Mouse (Mus musculus) neural tube, embryonic 13.5 days (tissue): Measurements from ENCODE around the gene Rhbdd3. TPM values are rescaled to one million over a fixed set of nuclear protein-coding genes. Genes with fewer than 3 reads are reported as not detected.
A peak's percentile ranks its signal among the peaks of the same experiment; 100 is the strongest.

Source experiments
- ATAC-seq: fragments of 200-750 bp; cut with Nextera tagmentation; 2 replicates; pipeline ENCODE4 v1.8.0; 2017; ENCODE audit warnings: low read depth, mild to moderate bottlenecking, moderate TSS enrichment, moderate library complexity
- H3K27ac ChIP-seq: fragments of 300-500 bp; sonication (generic); replicated peaks from 2 replicates; pipeline ENCODE4 v1.5.1; 2015; ENCODE audit warnings: moderate library complexity, mild to moderate bottlenecking, inconsistent platforms
- H3K27me3 ChIP-seq: fragments of 300-500 bp; sonication (generic); 2 replicates; pipeline ENCODE4 v1.6.1; 2015; ENCODE audit warnings: mild to moderate bottlenecking, inconsistent platforms
- H3K36me3 ChIP-seq: fragments of 300-500 bp; sonication (generic); 2 replicates; pipeline ENCODE4 v1.6.1; 2015; ENCODE audit warnings: mild to moderate bottlenecking, inconsistent platforms
- H3K4me1 ChIP-seq: fragments of 300-500 bp; sonication (generic); replicated peaks from 2 replicates; pipeline ENCODE4 v1.6.1; 2015; ENCODE audit warnings: inconsistent platforms
- H3K4me2 ChIP-seq: fragments of 300-500 bp; sonication (generic); 2 replicates; pipeline ENCODE4 v1.6.1; 2015; ENCODE audit warnings: inconsistent platforms, mild to moderate bottlenecking, moderate library complexity
- H3K4me3 ChIP-seq: fragments of 300-500 bp; sonication (generic); 2 replicates; pipeline ENCODE4 v1.5.1; 2015; ENCODE audit warnings: mild to moderate bottlenecking, inconsistent platforms
- H3K9ac ChIP-seq: fragments of 300-500 bp; sonication (generic); 2 replicates; pipeline ENCODE4 v1.6.1; 2015; ENCODE audit warnings: moderate library complexity, mild to moderate bottlenecking, inconsistent platforms
- H3K9me3 ChIP-seq: fragments of 300-500 bp; sonication (generic); 2 replicates; pipeline ENCODE4 v1.6.1; 2016; ENCODE audit warnings: inconsistent platforms
- WGBS: fragments of 180-500 bp; shearing (Covaris S2); methylation state at CpG from one replicate; pipeline ENCODE4 v1.1.7; 2015; 5-methylcytosine and 5-hydroxymethylcytosine counted together
- polyA plus RNA-seq: library from polyadenylated mRNA; unstranded; fragments of >200 nt; fragmentation: Nextera tagmentation; extraction: Ambion mirVana; gene quantifications from 2 replicates; pipeline ENCODE4 v1.2.1, GENCODE M21; 2015

The Rhbdd3 gene
- polyA plus RNA-seq, 1 experiment from 2014 or later, result 32.7 TPM

GRCm38 (mm10) chr11:5102384-5102783 lies 3.7 kb downstream of the Rhbdd3 start:
- no peak for ATAC-seq
- no peak overlapping the region for H3K4me3 ChIP-seq
- WGBS, result 85% methylated on average over 7 of the region's 7 CpGs

DNA sequence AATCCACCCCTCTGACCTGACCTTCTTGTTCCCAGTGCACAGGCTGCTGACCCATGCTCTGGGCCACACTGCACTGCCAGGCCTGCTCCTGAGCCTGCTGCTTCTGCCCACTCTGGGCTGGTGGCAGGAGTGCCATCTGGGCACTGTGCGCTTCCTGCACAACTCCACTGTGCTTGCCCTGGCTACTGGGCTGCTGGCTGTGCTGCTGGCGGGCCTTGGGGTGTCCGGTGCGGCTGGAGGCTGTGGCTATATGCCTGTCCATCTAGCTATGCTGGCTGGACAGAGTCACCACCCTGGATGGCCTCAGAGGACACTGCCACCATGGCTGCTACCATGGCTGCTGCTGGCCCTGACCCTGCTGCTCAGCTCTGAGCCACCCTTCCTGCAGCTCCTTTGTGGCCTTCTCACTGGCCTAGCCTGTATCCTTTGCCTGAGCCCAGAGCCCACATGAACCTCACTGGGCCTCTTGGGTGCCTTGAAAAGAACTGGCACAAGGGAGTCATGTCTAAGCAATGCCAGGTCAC lies 5.3 kb downstream of the Rhbdd3 start:
- WGBS, result 96% methylated on average over 4 of the region's 4 CpGs
- ATAC-seq, result no peak

More at GRCm38 (mm10) chr11:5102384-5102783, 3.7 kb downstream of the Rhbdd3 start:
- Histone ChIP-seq H3K4me2 (no peak overlapping the region), H3K27me3 (no peaks in the 10 kb centered on the region), H3K36me3 (peaks cover 27% of the 10 kb centered on the region), H3K9me3 (no peaks in the 10 kb centered on the region), H3K9ac (no peak overlapping the region), H3K4me1 (peaks cover 22% of the 10 kb centered on the region), H3K27ac (no peak overlapping the region)

DNA sequence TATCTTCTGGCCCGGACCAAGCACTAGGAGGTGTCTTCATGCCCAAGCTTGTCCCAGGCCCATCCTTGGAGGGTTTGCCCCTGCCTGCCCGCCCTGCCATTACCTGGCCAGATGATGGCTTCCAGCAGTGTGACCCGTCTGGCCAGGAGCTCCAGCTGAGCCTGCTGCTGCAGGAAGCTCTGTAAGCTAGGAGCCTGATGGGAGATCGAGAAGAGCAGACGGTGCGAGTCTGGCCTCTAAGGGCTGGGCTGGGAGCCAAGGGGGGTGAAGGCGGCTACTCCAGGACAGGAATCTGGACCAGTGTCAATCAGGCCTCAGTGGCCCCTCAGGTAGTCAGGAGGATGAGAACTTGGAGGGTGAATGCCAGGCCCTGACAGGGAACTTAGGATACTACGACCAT lies 10.7 kb downstream of the Rhbdd3 start:
- Histone ChIP-seq H3K36me3 (peaks cover 13% of the 10 kb centered on the region), H3K4me3 (no peak overlapping the region), H3K27ac (no peak overlapping the region), H3K9me3 (no peaks in the 10 kb centered on the region), H3K27me3 (no peaks in the 10 kb centered on the region), H3K4me1 (no peaks in the 10 kb centered on the region), H3K9ac (no peak overlapping the region), H3K4me2 (no peak overlapping the region)
- ATAC-seq, result no peak
- WGBS, result 77% methylated on average over 8 of the region's 8 CpGs

More for the DNA sequence above, 5.3 kb downstream of the Rhbdd3 start:
- Histone ChIP-seq H3K36me3 (peaks cover 27% of the 10 kb centered on the region), H3K9me3 (no peaks in the 10 kb centered on the region), H3K4me3 (no peak overlapping the region), H3K27me3 (no peaks in the 10 kb centered on the region), H3K4me2 (no peak overlapping the region), H3K9ac (0 out of 2 replicates have a peak overlapping the region, but pooled peaks have one; percentile 26), H3K4me1 (peaks cover 18% of the 10 kb centered on the region), H3K27ac (no peak overlapping the region)

GRCm38 (mm10) chr11:5113645-5114044 lies 14.9 kb downstream of the Rhbdd3 start:
- WGBS, result 78% methylated on average over 7 of the region's 7 CpGs
- Histone ChIP-seq H3K9ac (no peak overlapping the region), H3K27me3 (no peaks in the 10 kb centered on the region), H3K4me2 (no peak overlapping the region), H3K36me3 (no peaks in the 10 kb centered on the region), H3K9me3 (no peaks in the 10 kb centered on the region), H3K4me3 (no peak overlapping the region), H3K27ac (no peak overlapping the region), H3K4me1 (no peaks in the 10 kb centered on the region)
- no peak for ATAC-seq

DNA sequence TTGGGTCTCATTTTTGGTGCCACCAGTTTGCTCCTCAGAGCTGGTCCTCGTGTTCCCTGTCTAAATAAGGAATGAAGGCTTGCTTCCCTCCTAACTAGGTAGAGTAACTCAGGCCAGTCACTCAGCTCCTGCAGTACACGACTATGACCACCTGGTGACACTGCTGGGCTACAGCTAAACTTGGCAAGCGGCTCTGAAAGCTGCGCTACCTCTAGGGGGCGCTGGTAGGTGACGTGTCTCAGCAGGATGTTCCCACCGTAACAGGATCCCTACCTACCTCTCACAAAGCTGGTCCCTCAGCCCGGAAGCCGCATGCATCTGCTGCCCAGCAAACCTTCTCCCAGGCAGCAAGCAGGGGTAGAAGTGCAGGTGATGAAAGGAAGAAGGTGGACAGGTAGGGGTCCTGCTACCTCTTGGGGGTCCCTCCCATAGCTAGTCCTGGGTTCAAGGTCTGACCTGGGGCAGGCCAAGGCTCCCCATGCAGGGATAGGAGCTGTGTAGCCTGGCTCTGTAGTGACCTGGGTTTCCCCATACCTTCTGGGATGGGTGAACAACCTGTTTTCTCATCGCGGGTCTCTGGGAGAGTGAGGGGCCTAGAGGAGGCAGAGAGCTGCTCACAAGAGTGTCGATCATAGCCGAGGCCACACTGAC lies 16.3 kb downstream of the Rhbdd3 start:
- no peaks in the 10 kb centered on the region for H3K9me3 ChIP-seq
- H3K4me3 ChIP-seq, result no peak overlapping the region
- no peak overlapping the region for H3K27ac ChIP-seq
- H3K36me3 ChIP-seq, result no peaks in the 10 kb centered on the region
- 29% methylated on average over 13 of the region's 13 CpGs for WGBS
- H3K4me1 ChIP-seq, result no peaks in the 10 kb centered on the region
- no peak overlapping the region for H3K9ac ChIP-seq
- peak; percentile 49 for ATAC-seq
- no peak overlapping the region for H3K4me2 ChIP-seq
- H3K27me3 ChIP-seq, result no peaks in the 10 kb centered on the region

DNA sequence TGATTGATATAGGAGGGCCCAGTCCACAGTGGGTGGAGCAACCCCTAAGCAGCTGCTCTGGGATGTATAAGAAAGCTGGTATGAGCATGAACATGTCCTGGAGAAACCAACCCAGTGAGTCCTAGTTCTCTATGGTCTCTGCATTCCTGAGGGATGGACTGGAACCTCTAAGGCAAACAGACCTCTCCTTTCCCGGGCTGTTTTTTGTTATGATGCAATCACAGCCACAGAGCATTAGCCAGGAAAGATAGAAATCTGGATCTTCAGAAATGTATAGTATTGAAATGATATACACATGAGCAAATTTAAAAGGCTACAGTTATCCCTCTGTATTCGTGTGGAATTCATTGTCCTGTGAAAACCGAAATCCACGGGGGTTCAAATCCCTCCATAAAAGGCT lies 27.0 kb downstream of the Rhbdd3 start:
- no peaks in the 10 kb centered on the region for H3K9me3 ChIP-seq
- H3K9ac ChIP-seq, result no peak overlapping the region
- no peaks in the 10 kb centered on the region for H3K36me3 ChIP-seq
- no peak for ATAC-seq
- H3K4me1 ChIP-seq, result peaks cover 26% of the 10 kb centered on the region
- H3K27ac ChIP-seq, result no peak overlapping the region
- WGBS, result 79% methylated on average over 4 of the region's 4 CpGs
- no peaks in the 10 kb centered on the region for H3K27me3 ChIP-seq
- H3K4me3 ChIP-seq, result no peak overlapping the region
- H3K4me2 ChIP-seq, result no peak overlapping the region

DNA sequence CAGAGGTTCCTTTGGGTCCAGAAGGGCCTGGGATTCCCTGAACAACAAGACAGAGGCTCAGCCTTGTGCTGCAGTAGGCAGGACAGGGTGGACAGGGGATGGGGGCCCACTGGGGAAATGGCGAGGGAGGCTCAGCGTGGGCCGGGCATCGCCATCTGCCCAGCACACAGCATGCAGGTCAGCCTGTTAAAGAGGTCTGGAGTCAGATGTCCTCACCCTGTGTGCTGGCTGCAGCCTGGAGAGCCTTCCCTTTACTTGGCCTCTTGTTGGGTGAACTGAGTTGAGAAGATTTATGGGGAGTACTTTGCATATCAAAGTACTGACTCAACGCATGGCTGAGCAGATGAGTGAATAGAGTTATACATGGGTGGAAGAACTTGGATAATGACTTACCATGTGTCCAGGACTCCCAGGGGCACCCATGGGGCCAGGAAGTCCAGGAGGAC lies 30.3 kb downstream of the Rhbdd3 start:
- no peak overlapping the region for H3K4me3 ChIP-seq
- H3K9ac ChIP-seq, result peak overlapping the region; percentile 41; the same call in 1 of the 2 replicates
- H3K4me2 ChIP-seq, result peak overlapping the region; percentile 15
- ATAC-seq, result peak; percentile 77
- no peaks in the 10 kb centered on the region for H3K27me3 ChIP-seq
- WGBS, result 11% methylated on average over 5 of the region's 5 CpGs
- H3K4me1 ChIP-seq, result peaks cover 26% of the 10 kb centered on the region
- no peaks in the 10 kb centered on the region for H3K9me3 ChIP-seq
- H3K36me3 ChIP-seq, result no peaks in the 10 kb centered on the region
- peak overlapping the region; percentile 81 for H3K27ac ChIP-seq

- WGBS, result 53% methylated on average over 4 of the region's 4 CpGs
- no peak for ATAC-seq
Measured at GRCm38 (mm10) chr11:5130111-5130665, 31.5 kb downstream of the Rhbdd3 start.

GRCm38 (mm10) chr11:5132751-5133150 lies 34.0 kb downstream of the Rhbdd3 start:
- Histone ChIP-seq H3K36me3 (no peaks in the 10 kb centered on the region), H3K4me2 (no peak overlapping the region)
- WGBS, result 85% methylated on average over 4 of the region's 4 CpGs

More at GRCm38 (mm10) chr11:5130111-5130665, 31.5 kb downstream of the Rhbdd3 start:
- no peak overlapping the region for H3K4me3 ChIP-seq
- H3K4me2 ChIP-seq, result no peak overlapping the region
- no peaks in the 10 kb centered on the region for H3K36me3 ChIP-seq
- peaks cover 26% of the 10 kb centered on the region for H3K4me1 ChIP-seq
- no peak overlapping the region for H3K9ac ChIP-seq
- no peaks in the 10 kb centered on the region for H3K27me3 ChIP-seq
- H3K9me3 ChIP-seq, result no peaks in the 10 kb centered on the region
- H3K27ac ChIP-seq, result no peak overlapping the region

GRCm38 (mm10) chr11:5135914-5136313 lies 37.2 kb downstream of the Rhbdd3 start:
- no peak overlapping the region for H3K9ac ChIP-seq
- H3K36me3 ChIP-seq, result no peaks in the 10 kb centered on the region
- H3K27ac ChIP-seq, result no peak overlapping the region
- H3K4me1 ChIP-seq, result peaks cover 10% of the 10 kb centered on the region
- H3K4me3 ChIP-seq, result no peak overlapping the region
- H3K4me2 ChIP-seq, result no peak overlapping the region
- 81% methylated on average over 11 of the region's 11 CpGs for WGBS
- no peak for ATAC-seq
- H3K9me3 ChIP-seq, result no peaks in the 10 kb centered on the region
- no peaks in the 10 kb centered on the region for H3K27me3 ChIP-seq

More at GRCm38 (mm10) chr11:5132751-5133150, 34.0 kb downstream of the Rhbdd3 start:
- Histone ChIP-seq H3K9ac (no peak overlapping the region), H3K27me3 (no peaks in the 10 kb centered on the region), H3K27ac (no peak overlapping the region), H3K4me1 (peaks cover 24% of the 10 kb centered on the region), H3K4me3 (no peak overlapping the region), H3K9me3 (no peaks in the 10 kb centered on the region)
- no peak for ATAC-seq

- no peak overlapping the region for H3K27ac ChIP-seq
- WGBS, result 94% methylated on average over 2 of the region's 2 CpGs
- no peak for ATAC-seq
Measured at GRCm38 (mm10) chr11:5138642-5139041, 39.9 kb downstream of the Rhbdd3 start.

DNA sequence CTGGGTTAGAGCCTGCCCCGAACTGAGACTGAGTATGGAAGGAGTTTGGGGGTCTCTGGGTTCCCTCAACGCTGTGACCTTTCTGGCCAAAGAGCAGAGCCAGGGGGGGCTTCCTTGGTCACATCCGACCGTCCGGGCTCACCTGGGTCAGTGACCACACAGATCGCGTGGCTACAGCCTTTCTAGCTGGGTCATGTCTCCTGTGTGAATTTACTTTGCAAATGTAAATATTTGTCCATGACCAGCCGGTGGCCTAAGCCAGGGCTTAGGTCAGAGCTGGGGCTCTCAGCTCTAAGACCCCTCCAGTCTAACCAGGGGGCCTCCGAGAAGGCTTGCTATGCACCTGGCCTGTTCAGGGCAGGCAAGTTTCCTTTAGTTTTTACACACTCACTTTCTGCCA lies 40.6 kb downstream of the Rhbdd3 start:
- Histone ChIP-seq H3K9ac (no peak overlapping the region), H3K4me2 (no peak overlapping the region), H3K9me3 (no peaks in the 10 kb centered on the region), H3K27me3 (no peaks in the 10 kb centered on the region), H3K36me3 (no peaks in the 10 kb centered on the region), H3K4me1 (peaks cover 12% of the 10 kb centered on the region), H3K4me3 (no peak overlapping the region), H3K27ac (no peak overlapping the region)
- 84% methylated on average over 9 of the region's 9 CpGs for WGBS
- ATAC-seq, result no peak

More at GRCm38 (mm10) chr11:5138642-5139041, 39.9 kb downstream of the Rhbdd3 start:
- peaks cover 12% of the 10 kb centered on the region for H3K4me1 ChIP-seq
- no peak overlapping the region for H3K4me2 ChIP-seq
- H3K9ac ChIP-seq, result no peak overlapping the region
- no peak overlapping the region for H3K4me3 ChIP-seq
- no peaks in the 10 kb centered on the region for H3K9me3 ChIP-seq
- no peaks in the 10 kb centered on the region for H3K27me3 ChIP-seq
- no peaks in the 10 kb centered on the region for H3K36me3 ChIP-seq
